Mouse (Mus musculus) testis, adult 2 months (tissue): ENCODE data around the gene Gm45785.

Experiments used
- CTCF ChIP-seq: fragments of 200-500 bp; IDR thresholded peaks from 2 replicates; pipeline ENCODE4 v1.5.1; 2012; ENCODE audit warnings: low read depth, mild to moderate bottlenecking, inconsistent platforms, low read length, moderate library complexity; ENCODE audit not compliant: control insufficient read depth, insufficient read depth, insufficient replicate concordance
- POLR2A ChIP-seq: fragments of 200-500 bp; IDR thresholded peaks from 2 replicates; pipeline ENCODE4 v1.6.1; 2012; ENCODE audit warnings: low read depth, mild to moderate bottlenecking, inconsistent platforms, low read length, moderate library complexity; ENCODE audit not compliant: control insufficient read depth

DNA sequence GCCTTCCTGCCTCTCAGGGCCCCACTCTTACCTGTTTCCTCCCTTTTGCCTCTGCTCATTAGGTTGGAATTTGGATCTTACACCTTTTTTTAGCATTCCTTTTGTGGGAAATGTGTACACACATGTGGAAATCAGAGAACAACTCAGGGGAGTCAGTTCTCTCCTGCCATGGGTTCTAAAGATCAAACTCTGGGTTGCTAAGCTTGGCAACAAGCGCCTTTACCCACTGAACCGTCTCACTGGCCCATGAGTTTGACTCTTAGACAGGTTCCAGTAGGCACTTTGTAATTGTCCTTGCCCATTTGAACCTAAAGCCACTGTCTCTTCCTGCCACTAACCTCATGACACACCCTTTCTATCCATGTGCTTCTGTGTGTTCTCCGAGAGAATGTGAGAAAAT, 38.5 kb upstream of the Gm45785 start:
- TF ChIP-seq POLR2A (no peak), CTCF (no peak)
